12 mouse cellular contexts compared by ENCODE assay signal in genomic region chr9:57901601-57902000, GRCm38 (mm10). TPM values are rescaled to one million over a fixed set of nuclear protein-coding genes. Genes with fewer than 3 reads are reported as not detected.
DNase-seq lines count a peak whose midpoint lies in the region; ATAC-seq and TF ChIP-seq lines count a peak whose summit lies in the region.
"Had no signal": no experiment of that assay in that cellular context is flagged by ENCODE, and none has a peak within 500 bp of the region (broad histone marks: within the 10 kb centered on the region; RNA-seq: fewer than 3 reads in every experiment).

No protein-coding gene starts in this region.

- intact Hi-C loops in heart, postnatal 36 days (cut with DNase I), result no loop called here
- intact Hi-C loops in gastrocnemius, adult 2 months (cut with DNase I), result no loop called here

- WGBS in heart, embryonic 13.5 days, result 78% methylated on average over 3 of the region's 3 CpGs
- WGBS in forebrain, embryonic 13.5 days, result 2% methylated on average over 3 of the region's 3 CpGs
- 11% methylated on average over 3 of the region's 3 CpGs for WGBS in hindbrain, postnatal 0 days
- 14% methylated on average over 3 of the region's 3 CpGs for WGBS in neural tube, embryonic 15.5 days

- no peaks in the 10 kb centered on the region for H3K27me3 ChIP-seq in heart, embryonic 13.5 days (replicated peaks)
- no peaks in the 10 kb centered on the region for H3K27me3 ChIP-seq in forebrain, embryonic 13.5 days
- no peaks in the 10 kb centered on the region for H3K27me3 ChIP-seq in hindbrain, postnatal 0 days (ENCODE audit: insufficient read depth, low read length)
- H3K27me3 ChIP-seq in neural tube, embryonic 15.5 days (replicated peaks), result no peaks in the 10 kb centered on the region
- H3K27me3 ChIP-seq: stomach, embryonic 15.5 days had no signal

- no peaks in the 10 kb centered on the region for H3K36me3 ChIP-seq in heart, embryonic 13.5 days
- no peaks in the 10 kb centered on the region for H3K36me3 ChIP-seq in forebrain, embryonic 13.5 days (ENCODE audit: poor library complexity, severe bottlenecking)
- no peaks in the 10 kb centered on the region for H3K36me3 ChIP-seq in hindbrain, postnatal 0 days (ENCODE audit: insufficient read depth, low read length)
- H3K36me3 ChIP-seq in neural tube, embryonic 15.5 days, result no peaks in the 10 kb centered on the region
- H3K36me3 ChIP-seq: stomach, embryonic 15.5 days had no signal

- H3K9me3 ChIP-seq in heart, embryonic 13.5 days, result no peaks in the 10 kb centered on the region
- no peaks in the 10 kb centered on the region for H3K9me3 ChIP-seq in forebrain, embryonic 13.5 days (replicated peaks)
- no peaks in the 10 kb centered on the region for H3K9me3 ChIP-seq in hindbrain, postnatal 0 days (ENCODE audit: low read length)
- no peaks in the 10 kb centered on the region for H3K9me3 ChIP-seq in neural tube, embryonic 15.5 days (replicated peaks)
- H3K9me3 ChIP-seq: stomach, embryonic 15.5 days had no signal

- no peak overlapping the region for H3K4me3 ChIP-seq in heart, embryonic 13.5 days
- no peak overlapping the region for H3K4me3 ChIP-seq in forebrain, embryonic 13.5 days
- H3K4me3 ChIP-seq in hindbrain, postnatal 0 days (ENCODE audit: low read length), result no peak overlapping the region
- no peak overlapping the region for H3K4me3 ChIP-seq in neural tube, embryonic 15.5 days (replicated peaks)
- H3K4me3 ChIP-seq in gastrocnemius, adult 2 months, result no peak overlapping the region
- H3K4me3 ChIP-seq: stomach, embryonic 15.5 days had no signal

- H3K4me1 ChIP-seq in heart, embryonic 13.5 days, result peaks cover 22% of the 10 kb centered on the region
- peaks cover 26% of the 10 kb centered on the region for H3K4me1 ChIP-seq in forebrain, embryonic 13.5 days
- 0 out of 2 replicates have a peak, but pooled peaks cover 6% of the 10 kb centered on the region for H3K4me1 ChIP-seq in hindbrain, postnatal 0 days (ENCODE audit: insufficient read depth, low read length)
- H3K4me1 ChIP-seq in neural tube, embryonic 15.5 days, result peaks cover 22% of the 10 kb centered on the region
- H3K4me1 ChIP-seq: stomach, embryonic 15.5 days had no signal

- DNase-seq in heart, postnatal 36 days, result no peak
- DNase-seq in hindbrain, postnatal 0 days (ENCODE audit: low spot score), result peak; percentile 41
- no peak for DNase-seq in adrenal gland, postnatal 25 days
- no peak for DNase-seq in gastrocnemius, adult 2 months
- no peak for DNase-seq in yolk sac, embryonic 10.5 days (ENCODE audit: low spot score)
- DNase-seq: kidney, postnatal 14 days; lung, postnatal 10 days; thymus, postnatal 25 days had no signal

- no peak for TF ChIP-seq CTCF in hindbrain, postnatal 0 days (IDR thresholded peaks at IDR 0.05; ENCODE audit: low read depth)
- no peak for TF ChIP-seq CTCF in gastrocnemius, adult 2 months (IDR thresholded peaks at IDR 0.05)

- H3K4me2 ChIP-seq in heart, embryonic 13.5 days, result peak overlapping the region; percentile 58
- H3K4me2 ChIP-seq in forebrain, embryonic 13.5 days, result peak overlapping the region; percentile 44
- H3K4me2 ChIP-seq in hindbrain, postnatal 0 days (ENCODE audit: low read depth, low read length), result 0 out of 2 replicates have a peak overlapping the region, but pooled peaks have one; percentile 0
- peak overlapping the region; percentile 22 for H3K4me2 ChIP-seq in neural tube, embryonic 15.5 days
- H3K4me2 ChIP-seq: stomach, embryonic 15.5 days had no signal

- H3K27ac ChIP-seq in heart, embryonic 13.5 days (replicated peaks), result 0 out of 2 replicates have a peak overlapping the region, but pooled peaks have one; percentile 28
- peak overlapping the region; percentile 82 for H3K27ac ChIP-seq in forebrain, embryonic 13.5 days
- peak overlapping the region; percentile 71 for H3K27ac ChIP-seq in hindbrain, postnatal 0 days
- peak overlapping the region; percentile 81 for H3K27ac ChIP-seq in neural tube, embryonic 15.5 days (replicated peaks)
- H3K27ac ChIP-seq in gastrocnemius, adult 2 months, result no peak overlapping the region
- H3K27ac ChIP-seq: stomach, embryonic 15.5 days had no signal

- H3K9ac ChIP-seq in heart, embryonic 13.5 days, result no peak overlapping the region; the same call in 1 of the 2 replicates
- peak overlapping the region; percentile 45; the same call in 1 of the 2 replicates for H3K9ac ChIP-seq in forebrain, embryonic 13.5 days
- H3K9ac ChIP-seq in hindbrain, postnatal 0 days (replicated peaks; ENCODE audit: low read length), result 0 out of 2 replicates have a peak overlapping the region, but pooled peaks have one; percentile 4
- 0 out of 2 replicates have a peak overlapping the region, but pooled peaks have one; percentile 3 for H3K9ac ChIP-seq in neural tube, embryonic 15.5 days (replicated peaks)
- H3K9ac ChIP-seq: stomach, embryonic 15.5 days had no signal

- ATAC-seq in heart, embryonic 13.5 days (ENCODE audit: extremely low read depth, insufficient number of reproducible peaks, low FRiP score, low TSS enrichment), result no peak
- ATAC-seq in forebrain, embryonic 13.5 days, result peak; percentile 81
- ATAC-seq in hindbrain, postnatal 0 days, result peak; percentile 49
- ATAC-seq in neural tube, embryonic 15.5 days (ENCODE audit: low FRiP score), result peak; percentile 68; the same call in 1 of the 2 replicates

RNA-seq across cellular contexts. Expression of gene Ubl7, which starts 9.2 kb away (rescaled TPM):
- polyA plus RNA-seq in heart, embryonic 13.5 days (2015; fragmentation: Nextera tagmentation; extraction: Ambion mirVana), result 104 and 106 TPM in 2 replicates
- 10 to 100 TPM; 78.9 to 82.4 TPM for total RNA-seq in heart, postnatal 36 days (2021)
- polyA plus RNA-seq in forebrain, embryonic 13.5 days (2015; fragmentation: Nextera tagmentation; extraction: Ambion mirVana), result 164 and 165 TPM in 2 replicates
- 96.6 and 116 TPM in 2 replicates for total RNA-seq in hindbrain, postnatal 0 days (2014; rRNA removed)
- 151 and 152 TPM in 2 replicates for polyA plus RNA-seq in hindbrain, postnatal 0 days (2015; fragmentation: Nextera tagmentation; extraction: Ambion mirVana)
- 158 and 175 TPM in 2 replicates for polyA plus RNA-seq in neural tube, embryonic 15.5 days (2015; fragmentation: Nextera tagmentation; extraction: Ambion mirVana)
- total RNA-seq in adrenal gland, postnatal 25 days (2021), result 82.7 and 89.0 TPM in 2 replicates
- 10 to 100 TPM; 81.3 to 82.1 TPM for total RNA-seq in gastrocnemius, adult 2 months (2021)

RNA-seq across cellular contexts. Expression of gene Sema7a, which starts 38.3 kb away (rescaled TPM):
- 0.13 and 0.38 TPM in 2 replicates for polyA plus RNA-seq in heart, embryonic 13.5 days (2015; fragmentation: Nextera tagmentation; extraction: Ambion mirVana)
- 10 to 100 TPM; 20.0 to 20.8 TPM for total RNA-seq in heart, postnatal 36 days (2021)
- polyA plus RNA-seq in forebrain, embryonic 13.5 days (2015; fragmentation: Nextera tagmentation; extraction: Ambion mirVana), result 1.1 and 2.2 TPM in 2 replicates
- total RNA-seq in hindbrain, postnatal 0 days (2014; rRNA removed), result 60.2 and 62.8 TPM in 2 replicates
- 4.0 and 4.9 TPM in 2 replicates for polyA plus RNA-seq in hindbrain, postnatal 0 days (2015; fragmentation: Nextera tagmentation; extraction: Ambion mirVana)
- polyA plus RNA-seq in neural tube, embryonic 15.5 days (2015; fragmentation: Nextera tagmentation; extraction: Ambion mirVana), result 2.0 and 2.9 TPM in 2 replicates
- total RNA-seq in adrenal gland, postnatal 25 days (2021), result 8.6 and 8.8 TPM in 2 replicates
- 10 to 100 TPM in 1 of 2 experiments, 1 to 10 TPM in 1; 9.0 to 14.4 TPM for total RNA-seq in gastrocnemius, adult 2 months (2021)

Comparison
In these comparisons a context has a peak if more than half of its experiments do, and no peak if none do; other contexts are left out.
1. H3K4me2 ChIP-seq: peak in every context shown above with its lines; median percentile 58 in heart, embryonic 13.5 days; 44 in forebrain, embryonic 13.5 days; 22 in neural tube, embryonic 15.5 days; 0 in hindbrain, postnatal 0 days.